Mouse (Mus musculus) CH12.LX (cell line): ENCODE results near the gene Gpatch3. TPM values are rescaled to one million over a fixed set of nuclear protein-coding genes. Genes with fewer than 3 reads are reported as not detected.

ENCODE experiments used
- DNase-seq: peaks from one replicate; pipeline ENCODE4 v3.0.0-alpha.2; 2013; ENCODE audit errors: extremely low read depth
- H3K27ac ChIP-seq: 2 replicates; pipeline ENCODE4 v1.5.1; 2012; ENCODE audit warnings: low read depth, mild to moderate bottlenecking, control low read depth, moderate library complexity; ENCODE audit not compliant: insufficient read depth
- H3K27me3 ChIP-seq: replicated peaks from 2 replicates; pipeline ENCODE3; 2012; ENCODE audit warnings: inconsistent platforms
- H3K36me3 ChIP-seq, 2 experiments: replicated peaks in 1 of 2; 2 replicates each; pipeline versions ENCODE3 to v1.6.1; 2012; ENCODE audit warnings: inconsistent platforms in 1 of 2, low read length in 1 of 2, mild to moderate bottlenecking in 1 of 2, mixed read lengths in 1 of 2, moderate library complexity in 1 of 2; ENCODE audit not compliant: control insufficient read depth in 1 of 2, insufficient read depth in 1 of 2
- H3K4me1 ChIP-seq, 2 experiments: 2 replicates each; pipeline ENCODE4 v1.6.1; 2012; ENCODE audit warnings: inconsistent platforms in 1 of 2, moderate library complexity in 1 of 2; ENCODE audit not compliant: insufficient read depth in 2 of 2, control insufficient read depth in 1 of 2
- H3K4me2 ChIP-seq: 2 replicates; pipeline ENCODE4 v1.6.1; 2012; ENCODE audit warnings: low read depth, mild to moderate bottlenecking, control low read depth; ENCODE audit not compliant: poor library complexity, insufficient read depth, severe bottlenecking
- H3K4me3 ChIP-seq, 3 experiments: fragments of 150-350 bp in 1 of 3; sonication (generic) in 1 of 3; replicated peaks in 1 of 3; 2 replicates each; pipeline versions ENCODE3 to v1.5.1; 2011 to 2012; ENCODE audit warnings: low read depth in 2 of 3, low read length in 2 of 3, mild to moderate bottlenecking in 2 of 3, moderate library complexity in 2 of 3, control low read depth in 1 of 3, improper control_type of control experiment in 1 of 3, inconsistent platforms in 1 of 3, mixed read lengths in 1 of 3; ENCODE audit not compliant: poor library complexity in 1 of 3
- H3K79me2 ChIP-seq: replicated peaks from 2 replicates; pipeline ENCODE4 v1.6.1; 2012; ENCODE audit warnings: mild to moderate bottlenecking, moderate library complexity; ENCODE audit not compliant: control insufficient read depth, poor library complexity, insufficient read depth, severe bottlenecking; ENCODE audit errors: extremely low read depth
- H3K9ac ChIP-seq: 2 replicates; pipeline ENCODE4 v1.6.1; 2012; ENCODE audit warnings: low read depth, mild to moderate bottlenecking, control low read depth, moderate library complexity; ENCODE audit not compliant: insufficient read depth
- H3K9me3 ChIP-seq: replicated peaks from 2 replicates; pipeline ENCODE3; 2012; ENCODE audit warnings: low read length, inconsistent platforms, mixed read lengths
- CHD2 ChIP-seq: IDR thresholded peaks from 2 replicates; pipeline ENCODE4 v1.6.1; 2011; ENCODE audit warnings: low read length, improper control_type of control experiment
- CTCF ChIP-seq, 2 experiments: IDR thresholded peaks in 1 of 2; conservative IDR thresholded peaks in 1 of 2; 2 replicates each; pipeline ENCODE4 v1.5.1; 2011 to 2012; ENCODE audit warnings: low read depth in 2 of 2, low read length in 2 of 2, improper control_type of control experiment in 1 of 2, inconsistent platforms in 1 of 2, mild to moderate bottlenecking in 1 of 2, moderate library complexity in 1 of 2
- ELF1 ChIP-seq: IDR thresholded peaks from 2 replicates; pipeline ENCODE4 v1.6.1; 2014; ENCODE audit warnings: low read depth, mild to moderate bottlenecking, inconsistent platforms, low read length, improper control_type of control experiment
- EP300 ChIP-seq: IDR thresholded peaks from 2 replicates; pipeline ENCODE4 v1.6.1; 2011; ENCODE audit warnings: low read length, improper control_type of control experiment
- ETS1 ChIP-seq: conservative IDR thresholded peaks from 2 replicates; pipeline ENCODE4 v1.6.1; 2012; ENCODE audit warnings: low read depth, mild to moderate bottlenecking, inconsistent platforms, low read length, improper control_type of control experiment, moderate library complexity
- IRF4 ChIP-seq: IDR thresholded peaks from 2 replicates; pipeline ENCODE4 v1.6.1; 2014; ENCODE audit warnings: low read depth, mild to moderate bottlenecking, inconsistent platforms, low read length, improper control_type of control experiment
- MAX ChIP-seq: IDR thresholded peaks from 2 replicates; pipeline ENCODE4 v1.6.1; 2011; ENCODE audit warnings: low read length, improper control_type of control experiment
- MEF2A ChIP-seq: IDR thresholded peaks from 2 replicates; pipeline ENCODE4 v1.6.1; 2014; ENCODE audit warnings: low read depth, mild to moderate bottlenecking, inconsistent platforms, low read length, improper control_type of control experiment, borderline replicate concordance
- MXI1 ChIP-seq: IDR thresholded peaks from 2 replicates; pipeline ENCODE4 v1.6.1; 2011; ENCODE audit warnings: mild to moderate bottlenecking, low read depth, low read length, improper control_type of control experiment
- NRF1 ChIP-seq: IDR thresholded peaks from 2 replicates; pipeline ENCODE4 v1.6.1; 2014; ENCODE audit warnings: low read depth, mild to moderate bottlenecking, inconsistent platforms, low read length, improper control_type of control experiment, moderate library complexity
- PAX5 ChIP-seq: IDR thresholded peaks from 2 replicates; pipeline ENCODE4 v1.6.1; 2012; ENCODE audit warnings: low read length, inconsistent platforms, mixed read lengths
- POLR2A ChIP-seq: IDR thresholded peaks from 2 replicates; pipeline ENCODE4 v1.6.1; 2011; ENCODE audit warnings: low read depth, mild to moderate bottlenecking, improper control_type of control experiment, low read length
- POLR2AphosphoS2 ChIP-seq: IDR thresholded peaks from 2 replicates; pipeline ENCODE4 v1.6.1; 2011; ENCODE audit warnings: low read depth, low read length, improper control_type of control experiment
- RAD21 ChIP-seq: IDR thresholded peaks from 2 replicates; pipeline ENCODE4 v1.6.1; 2011; ENCODE audit warnings: low read depth, mild to moderate bottlenecking, low read length, improper control_type of control experiment, moderate library complexity
- SMC3 ChIP-seq: IDR thresholded peaks from 2 replicates; pipeline ENCODE4 v1.6.1; 2011; ENCODE audit warnings: low read depth, low read length, improper control_type of control experiment
- UBTF ChIP-seq: IDR thresholded peaks from 2 replicates; pipeline ENCODE4 v1.6.1; 2012; ENCODE audit warnings: low read depth, mild to moderate bottlenecking, inconsistent platforms, low read length, improper control_type of control experiment, moderate library complexity
- ZKSCAN1 ChIP-seq: IDR thresholded peaks from 2 replicates; pipeline ENCODE4 v1.6.1; 2012; ENCODE audit warnings: low read depth, inconsistent platforms, low read length, improper control_type of control experiment, borderline replicate concordance
- ZNF384 ChIP-seq: IDR thresholded peaks from 2 replicates; pipeline ENCODE4 v1.6.1; 2012; ENCODE audit warnings: low read depth, low read length, improper control_type of control experiment, inconsistent platforms
- dilution Hi-C: fragments of 300-500 bp; cut with MboI; formaldehyde crosslinking; loops from 2 replicates; pipeline ENCODE4 v1.14.3; 2020; ENCODE audit warnings: low sequenced_read_pairs; ENCODE audit not compliant: extremely low pct_unique_long_range_greater_than_20kb, extremely low pct_ligation_motif_present
- in situ Hi-C: fragments of 300-500 bp; cut with MboI; formaldehyde crosslinking; loops from 3 replicates; pipeline ENCODE4 v1.14.3; 2019; ENCODE audit warnings: low sequenced_read_pairs, low pct_ligation_motif_present, low pct_unique_long_range_greater_than_20kb, mixed read lengths
- polyA plus RNA-seq: library from polyadenylated mRNA; unstranded; fragments of >175 nt; gene quantifications from 2 replicates; pipeline ENCODE4 v1.2.1, GENCODE M21; 2012; ENCODE audit warnings: low read depth; ENCODE audit not compliant: insufficient read length
- total RNA-seq, 2 experiments: library from RNA; depleted of rRNA; stranded (reverse); fragments of 300-350 nt in 1 of 2; fragments of >200 nt in 1 of 2; gene quantifications; 2 replicates each; pipeline ENCODE4 v1.2.3; 2012 to 2014

The Gpatch3 gene
- total and polyA plus RNA-seq, 3 experiments: 7.2 to 20.9 (median 10.8) TPM

GRCm38 (mm10) chr4:133604856-133605255 lies 30.3 kb downstream of the Gpatch3 start:
- H3K27me3 ChIP-seq: no peaks in the 10 kb centered on the region
- H3K9ac ChIP-seq: no peak overlapping the region
- dilution Hi-C loops: no loop called here
- H3K79me2 ChIP-seq: no peaks in the 10 kb centered on the region
- no peak overlapping the region for H3K4me3 ChIP-seq
- no peak for TF ChIP-seq ETS1
- TF ChIP-seq ZKSCAN1: no peak
- no peak for TF ChIP-seq CTCF (conservative IDR thresholded peaks at IDR 0.05 in 1 of 2, IDR thresholded peaks at IDR 0.05 in 1 of 2; ENCODE audit: low read depth in 2 of 2, low read length in 2 of 2)
- TF ChIP-seq RAD21: no peak
- no peak for TF ChIP-seq PAX5
- TF ChIP-seq MEF2A: no peak
- TF ChIP-seq CHD2: no peak
- no peak for TF ChIP-seq POLR2AphosphoS2
- no peak for TF ChIP-seq MAX
- TF ChIP-seq NRF1: no peak
- TF ChIP-seq ZNF384: no peak
- TF ChIP-seq ELF1: no peak
- no peak for TF ChIP-seq IRF4
- TF ChIP-seq UBTF: no peak
- H3K4me1 ChIP-seq: peaks cover 3 to 23% of the 10 kb centered on the region in 2 experiments
- H3K27ac ChIP-seq: no peak overlapping the region
- peaks cover 29 to 79% of the 10 kb centered on the region in 2 experiments for H3K36me3 ChIP-seq
- H3K9me3 ChIP-seq: no peaks in the 10 kb centered on the region
- in situ Hi-C loops: no loop called here
- H3K4me2 ChIP-seq: no peak overlapping the region
- no peak for DNase-seq

- dilution Hi-C loops: no loop called here
- Histone ChIP-seq H3K9ac (no peak overlapping the region), H3K27me3 (no peaks in the 10 kb centered on the region), H3K36me3 (peaks cover 29 to 84% of the 10 kb centered on the region in 2 experiments), H3K79me2 (no peaks in the 10 kb centered on the region), H3K9me3 (no peaks in the 10 kb centered on the region), H3K4me2 (no peak overlapping the region), H3K27ac (no peak overlapping the region), H3K4me3 (no peak overlapping the region), H3K4me1 (peaks cover 5 to 23% of the 10 kb centered on the region in 2 experiments; a peak in 3 of 4 replicates)
- TF ChIP-seq EP300 (no peak), ELF1 (no peak), POLR2A (no peak), MAX (no peak), UBTF (no peak), MXI1 (no peak), MEF2A (no peak), SMC3 (no peak)
- no peak for DNase-seq
- in situ Hi-C loops: no loop called here
Measured at GRCm38 (mm10) chr4:133605330-133605729, 30.8 kb downstream of the Gpatch3 start.
